23 mouse cellular contexts compared by ENCODE assay signal in genomic region chr11:89836897-89837296, GRCm38 (mm10). TPM values are rescaled to one million over a fixed set of nuclear protein-coding genes. Genes with fewer than 3 reads are reported as not detected.
DNase-seq lines count a peak whose midpoint lies in the region; ATAC-seq and TF ChIP-seq lines count a peak whose summit lies in the region.
"Had no signal": no experiment of that assay in that cellular context is flagged by ENCODE, and none has a peak within 500 bp of the region (broad histone marks: within the 10 kb centered on the region; RNA-seq: fewer than 3 reads in every experiment).

No protein-coding gene starts in this region.

- H3K36me3 ChIP-seq in lung, embryonic 14.5 days (ENCODE audit: insufficient read depth), result no peaks in the 10 kb centered on the region
- no peaks in the 10 kb centered on the region for H3K36me3 ChIP-seq in lung, embryonic 16.5 days (ENCODE audit: control insufficient read depth, insufficient read depth, low read length)
- H3K36me3 ChIP-seq: embryonic facial prominence, embryonic 10.5 days; embryonic facial prominence, embryonic 12.5 days; forebrain, embryonic 15.5 days; G1E had no signal

- H3K9me3 ChIP-seq in lung, embryonic 14.5 days (ENCODE audit: low read depth, low read length), result no peaks in the 10 kb centered on the region
- no peaks in the 10 kb centered on the region for H3K9me3 ChIP-seq in lung, embryonic 16.5 days (ENCODE audit: control insufficient read depth, low read length)
- H3K9me3 ChIP-seq: embryonic facial prominence, embryonic 10.5 days; embryonic facial prominence, embryonic 12.5 days; forebrain, embryonic 13.5 days; forebrain, embryonic 15.5 days had no signal

- no peak overlapping the region for H3K4me2 ChIP-seq in lung, embryonic 14.5 days
- no peak overlapping the region for H3K4me2 ChIP-seq in lung, embryonic 16.5 days (ENCODE audit: low read depth, low read length)
- H3K4me2 ChIP-seq: embryonic facial prominence, embryonic 12.5 days; forebrain, embryonic 13.5 days; forebrain, embryonic 15.5 days had no signal

- DNase-seq in lung, embryonic 14.5 days, result peak; percentile 53
- DNase-seq in lung, adult 18-20 months, result no peak
- DNase-seq in lung, adult 2 months, result no peak
- DNase-seq in lung, postnatal 10 days, result peak; percentile 6
- DNase-seq in thymus, postnatal 10 days (ENCODE audit: low spot score in 2 of 2), result no peak
- DNase-seq: adrenal gland, adult 8-10 months; adrenal gland, postnatal 14 days; adrenal gland, postnatal 36 days; B cell, adult 2 months; cerebellum, adult 11-12 months; cerebellum, adult 2 months; cerebellum, adult 9-10 months; cerebellum, postnatal 10 days; cerebellum, postnatal 25 days had no signal

- peak overlapping the region; percentile 81 for H3K27ac ChIP-seq in lung, embryonic 14.5 days (ENCODE audit: low read depth)
- H3K27ac ChIP-seq in lung, embryonic 16.5 days (ENCODE audit: low read length), result peak overlapping the region; percentile 78
- H3K27ac ChIP-seq: embryonic facial prominence, embryonic 10.5 days; embryonic facial prominence, embryonic 12.5 days; forebrain, embryonic 13.5 days; forebrain, embryonic 15.5 days had no signal

- H3K9ac ChIP-seq in lung, embryonic 14.5 days, result no peak overlapping the region
- no peak overlapping the region for H3K9ac ChIP-seq in lung, embryonic 16.5 days (ENCODE audit: low read length)
- H3K9ac ChIP-seq: embryonic facial prominence, embryonic 12.5 days; forebrain, embryonic 13.5 days; forebrain, embryonic 15.5 days had no signal

- WGBS in lung, embryonic 14.5 days, result 67% methylated on average over 4 of the region's 4 CpGs
- 66% methylated on average over 4 of the region's 4 CpGs for WGBS in lung, embryonic 16.5 days
- WGBS in lung, adult 2 months, result 72% methylated on average over 4 of the region's 4 CpGs

- TF ChIP-seq CTCF in lung, embryonic 14.5 days (IDR thresholded peaks at IDR 0.05; ENCODE audit: low read depth), result no peak
- no peak for TF ChIP-seq CTCF in lung, adult 2 months (IDR thresholded peaks at IDR 0.05; ENCODE audit: insufficient read depth, low read length)

- H3K4me3 ChIP-seq in lung, embryonic 14.5 days (ENCODE audit: low read depth, low read length), result no peak overlapping the region
- H3K4me3 ChIP-seq in lung, embryonic 16.5 days (ENCODE audit: low read length), result no peak overlapping the region
- H3K4me3 ChIP-seq in lung, adult 2 months (replicated peaks; ENCODE audit: extremely low read depth, low read depth, low read length), result no peak overlapping the region
- H3K4me3 ChIP-seq: embryonic facial prominence, embryonic 10.5 days; embryonic facial prominence, embryonic 12.5 days; forebrain, embryonic 13.5 days; forebrain, embryonic 15.5 days had no signal

- peak; percentile 16; the same call in 1 of the 2 replicates for ATAC-seq in lung, embryonic 14.5 days (ENCODE audit: insufficient read depth)
- peak; percentile 77 for ATAC-seq in lung, embryonic 16.5 days (ENCODE audit: low read depth)
- ATAC-seq: activated CD4-positive, CD25-positive, alpha-beta regulatory T cell, adult 4 months; CD4-positive, CD25-positive, alpha-beta regulatory T cell, adult 4 months; forebrain, embryonic 13.5 days; forebrain, embryonic 15.5 days; Patski had no signal

- no peaks in the 10 kb centered on the region for H3K27me3 ChIP-seq in lung, embryonic 14.5 days (ENCODE audit: insufficient read depth, low read length)
- H3K27me3 ChIP-seq in lung, embryonic 16.5 days (ENCODE audit: control insufficient read depth, insufficient read depth, low read depth, low read length), result no peaks in the 10 kb centered on the region
- H3K27me3 ChIP-seq: embryonic facial prominence, embryonic 12.5 days; forebrain, embryonic 13.5 days; forebrain, embryonic 15.5 days had no signal

- peaks cover 17% of the 10 kb centered on the region for H3K4me1 ChIP-seq in lung, embryonic 14.5 days (ENCODE audit: insufficient read depth)
- H3K4me1 ChIP-seq in lung, embryonic 16.5 days (replicated peaks; ENCODE audit: control insufficient read depth, insufficient read depth, low read length), result peaks cover 30% of the 10 kb centered on the region
- H3K4me1 ChIP-seq in lung, adult 2 months (ENCODE audit: control insufficient read depth, insufficient read depth, low read length), result no peaks in the 10 kb centered on the region
- H3K4me1 ChIP-seq: embryonic facial prominence, embryonic 10.5 days had no signal

- TF ChIP-seq POLR2A in lung, adult 2 months (IDR thresholded peaks at IDR 0.05; ENCODE audit: borderline replicate concordance, extremely low read depth, low read depth, low read length), result no peak

RNA-seq across cellular contexts. Expression of gene Ankfn1, which starts 59.4 kb away (rescaled TPM):
- 2.0 and 2.1 TPM in 2 replicates for polyA plus RNA-seq in lung, embryonic 14.5 days (2014; fragmentation: Nextera tagmentation; extraction: Ambion mirVana)
- polyA plus RNA-seq in lung, embryonic 16.5 days (2015; fragmentation: Nextera tagmentation; extraction: Ambion mirVana), result 2.5 and 2.7 TPM in 2 replicates
- polyA plus RNA-seq in lung, adult 2 months (2012; rRNA removed), result 2.5 TPM in 2 replicates
- polyA plus RNA-seq: activated CD4-positive, CD25-positive, alpha-beta regulatory T cell, adult 4 months; CD4-positive, CD25-positive, alpha-beta regulatory T cell, adult 4 months; G1E; Patski had no signal

Comparison
In these comparisons a context has a peak if more than half of its experiments do, and no peak if none do; other contexts are left out.
1. DNase-seq: peak in lung, embryonic 14.5 days (single experiment) and lung, postnatal 10 days (single experiment); none in lung, adult 18-20 months (0 of 2), lung, adult 2 months (single experiment) and thymus, postnatal 10 days (0 of 2).